Mouse (Mus musculus): ENCODE data around the gene Vmn2r92. TPM values are rescaled to one million over a fixed set of nuclear protein-coding genes. Genes with fewer than 3 reads are reported as not detected.
"Not testable (repeated sequence)": the region's sequence is repeated elsewhere in the genome, so short reads cannot be mapped to it uniquely, and the experiment has no call there.

The Vmn2r92 gene
- polyA plus RNA-seq (2016; fragmentation: Nextera tagmentation; extraction: Ambion mirVana), result not detected in 2 replicates

- WGBS, result 66% methylated on average over 1 of the region's 1 CpGs
- not testable (repeated sequence) for DNase-seq (ENCODE audit: low spot score); H3K27me3 ChIP-seq (ENCODE audit: insufficient read depth, poor library complexity, severe bottlenecking)
These were observed at the start of gene Vmn2r92 for GRCm38 (mm10) chr17:18151587-18151986. Gene Vmn2r92, plus strand, starts transcription at chr17:18151887.

GRCm38 (mm10) chr17:18102265-18102664, 49.4 kb upstream of the Vmn2r92 start:
- not testable (repeated sequence) for DNase-seq (ENCODE audit: low spot score); H3K4me1 ChIP-seq (replicated peaks); H3K36me3 ChIP-seq; H3K27me3 ChIP-seq (ENCODE audit: insufficient read depth, poor library complexity, severe bottlenecking); H3K27ac ChIP-seq; H3K4me3 ChIP-seq
- H3K9me3 ChIP-seq, result peaks cover 14% of the 10 kb centered on the region; the same call in 1 of the 2 replicates
- WGBS, result 81% methylated on average over 3 of the region's 3 CpGs

More at GRCm38 (mm10) chr17:18151587-18151986, at the start of gene Vmn2r92:
- H3K9me3 ChIP-seq; H3K4me1 ChIP-seq (replicated peaks); H3K4me3 ChIP-seq; H3K36me3 ChIP-seq; H3K27ac ChIP-seq: not testable (repeated sequence)

GRCm38 (mm10) chr17:18161194-18161593, 9.5 kb downstream of the Vmn2r92 start:
- WGBS, result 71% methylated on average over 2 of the region's 2 CpGs
- not testable (repeated sequence) for H3K9me3 ChIP-seq; H3K27ac ChIP-seq; DNase-seq (ENCODE audit: low spot score); H3K27me3 ChIP-seq (ENCODE audit: insufficient read depth, poor library complexity, severe bottlenecking); H3K36me3 ChIP-seq; H3K4me3 ChIP-seq; H3K4me1 ChIP-seq (replicated peaks)

GRCm38 (mm10) chr17:18189732-18190131, 38.0 kb downstream of the Vmn2r92 start:
- Histone ChIP-seq H3K36me3 (no peaks in the 10 kb centered on the region), H3K4me1 (replicated peaks) (no peaks in the 10 kb centered on the region), H3K27ac (no peak overlapping the region), H3K4me3 (no peak overlapping the region), H3K9me3 (0 out of 2 replicates have a peak, but pooled peaks cover 4% of the 10 kb centered on the region), H3K27me3 (ENCODE audit: insufficient read depth, poor library complexity, severe bottlenecking) (no peaks in the 10 kb centered on the region)
- DNase-seq (ENCODE audit: low spot score), result no peak
- WGBS, result 79% methylated on average over 1 of the region's 1 CpGs

GRCm38 (mm10) chr17:18221300-18221699, 69.6 kb downstream of the Vmn2r92 start:
- peaks cover 29% of the 10 kb centered on the region for H3K9me3 ChIP-seq
- no peaks in the 10 kb centered on the region for H3K36me3 ChIP-seq
- H3K27ac ChIP-seq, result no peak overlapping the region
- no peak for DNase-seq (ENCODE audit: low spot score)
- no peak overlapping the region for H3K4me3 ChIP-seq
- H3K4me1 ChIP-seq (replicated peaks), result no peaks in the 10 kb centered on the region
- H3K27me3 ChIP-seq (ENCODE audit: insufficient read depth, poor library complexity, severe bottlenecking), result no peaks in the 10 kb centered on the region

- 76% methylated on average over 2 of the region's 2 CpGs for WGBS
These were observed 80.3 kb downstream of the Vmn2r92 start for GRCm38 (mm10) chr17:18231996-18232395.

GRCm38 (mm10) chr17:18236931-18237330, 85.2 kb downstream of the Vmn2r92 start:
- 80% methylated on average over 14 of the region's 14 CpGs for WGBS
- H3K27me3 ChIP-seq (ENCODE audit: insufficient read depth, poor library complexity, severe bottlenecking), result no peaks in the 10 kb centered on the region
- peaks cover 13% of the 10 kb centered on the region for H3K9me3 ChIP-seq
- no peaks in the 10 kb centered on the region for H3K36me3 ChIP-seq
- H3K27ac ChIP-seq, result no peak overlapping the region
- H3K4me3 ChIP-seq, result no peak overlapping the region
- DNase-seq (ENCODE audit: low spot score), result no peak
- no peaks in the 10 kb centered on the region for H3K4me1 ChIP-seq (replicated peaks)

More at GRCm38 (mm10) chr17:18231996-18232395, 80.3 kb downstream of the Vmn2r92 start:
- no peaks in the 10 kb centered on the region for H3K4me1 ChIP-seq (replicated peaks)
- DNase-seq (ENCODE audit: low spot score), result no peak
- H3K4me3 ChIP-seq, result no peak overlapping the region
- no peak overlapping the region for H3K27ac ChIP-seq
- H3K27me3 ChIP-seq (ENCODE audit: insufficient read depth, poor library complexity, severe bottlenecking), result no peaks in the 10 kb centered on the region
- no peaks in the 10 kb centered on the region for H3K36me3 ChIP-seq
- peaks cover 8% of the 10 kb centered on the region for H3K9me3 ChIP-seq

Other genes starting within 250 kb of the Vmn2r92 start
- gene Fpr-rs4, start 130.2 kb upstream of the Vmn2r92 start, polyA plus RNA-seq (2016; fragmentation: Nextera tagmentation; extraction: Ambion mirVana), result not detected in 2 replicates
- gene Vmn2r124, start 102.5 kb upstream of the Vmn2r92 start, polyA plus RNA-seq (2016; fragmentation: Nextera tagmentation; extraction: Ambion mirVana), result 0.01 TPM in 1 of 2 replicates, not detected in the other
- gene Vmn2r91, start 66.9 kb upstream of the Vmn2r92 start, polyA plus RNA-seq (2016; fragmentation: Nextera tagmentation; extraction: Ambion mirVana), result not detected in 2 replicates
- gene Vmn2r94, start 125.9 kb downstream of the Vmn2r92 start, polyA plus RNA-seq (2016; fragmentation: Nextera tagmentation; extraction: Ambion mirVana), result not detected in 2 replicates
- gene Vmn2r93, start 146.2 kb downstream of the Vmn2r92 start, polyA plus RNA-seq (2016; fragmentation: Nextera tagmentation; extraction: Ambion mirVana), result not detected in 2 replicates

Data from hindbrain, embryonic 10.5 days (tissue).